Mouse (Mus musculus) neural tube, embryonic 13.5 days (tissue): ENCODE results near the gene 1700056E22Rik. TPM values are rescaled to one million over a fixed set of nuclear protein-coding genes. Genes with fewer than 3 reads are reported as not detected.
A peak's percentile ranks its signal among the peaks of the same experiment; 100 is the strongest.

Experiments
- ATAC-seq: fragments of 200-750 bp; cut with Nextera tagmentation; 2 replicates; pipeline ENCODE4 v1.8.0; 2017; ENCODE audit warnings: low read depth, mild to moderate bottlenecking, moderate TSS enrichment, moderate library complexity
- H3K27ac ChIP-seq: fragments of 300-500 bp; sonication (generic); replicated peaks from 2 replicates; pipeline ENCODE4 v1.5.1; 2015; ENCODE audit warnings: moderate library complexity, mild to moderate bottlenecking, inconsistent platforms
- H3K27me3 ChIP-seq: fragments of 300-500 bp; sonication (generic); 2 replicates; pipeline ENCODE4 v1.6.1; 2015; ENCODE audit warnings: mild to moderate bottlenecking, inconsistent platforms
- H3K36me3 ChIP-seq: fragments of 300-500 bp; sonication (generic); 2 replicates; pipeline ENCODE4 v1.6.1; 2015; ENCODE audit warnings: mild to moderate bottlenecking, inconsistent platforms
- H3K4me1 ChIP-seq: fragments of 300-500 bp; sonication (generic); replicated peaks from 2 replicates; pipeline ENCODE4 v1.6.1; 2015; ENCODE audit warnings: inconsistent platforms
- H3K4me2 ChIP-seq: fragments of 300-500 bp; sonication (generic); 2 replicates; pipeline ENCODE4 v1.6.1; 2015; ENCODE audit warnings: inconsistent platforms, mild to moderate bottlenecking, moderate library complexity
- H3K4me3 ChIP-seq: fragments of 300-500 bp; sonication (generic); 2 replicates; pipeline ENCODE4 v1.5.1; 2015; ENCODE audit warnings: mild to moderate bottlenecking, inconsistent platforms
- H3K9ac ChIP-seq: fragments of 300-500 bp; sonication (generic); 2 replicates; pipeline ENCODE4 v1.6.1; 2015; ENCODE audit warnings: moderate library complexity, mild to moderate bottlenecking, inconsistent platforms
- H3K9me3 ChIP-seq: fragments of 300-500 bp; sonication (generic); 2 replicates; pipeline ENCODE4 v1.6.1; 2016; ENCODE audit warnings: inconsistent platforms
- WGBS: fragments of 180-500 bp; shearing (Covaris S2); methylation state at CpG from one replicate; pipeline ENCODE4 v1.1.7; 2015; 5-methylcytosine and 5-hydroxymethylcytosine counted together
- polyA plus RNA-seq: library from polyadenylated mRNA; unstranded; fragments of >200 nt; fragmentation: Nextera tagmentation; extraction: Ambion mirVana; gene quantifications from 2 replicates; pipeline ENCODE4 v1.2.1, GENCODE M21; 2015

1700056E22Rik gene
- polyA plus RNA-seq, 1 experiment from 2014 or later = 0.89 TPM

DNA sequence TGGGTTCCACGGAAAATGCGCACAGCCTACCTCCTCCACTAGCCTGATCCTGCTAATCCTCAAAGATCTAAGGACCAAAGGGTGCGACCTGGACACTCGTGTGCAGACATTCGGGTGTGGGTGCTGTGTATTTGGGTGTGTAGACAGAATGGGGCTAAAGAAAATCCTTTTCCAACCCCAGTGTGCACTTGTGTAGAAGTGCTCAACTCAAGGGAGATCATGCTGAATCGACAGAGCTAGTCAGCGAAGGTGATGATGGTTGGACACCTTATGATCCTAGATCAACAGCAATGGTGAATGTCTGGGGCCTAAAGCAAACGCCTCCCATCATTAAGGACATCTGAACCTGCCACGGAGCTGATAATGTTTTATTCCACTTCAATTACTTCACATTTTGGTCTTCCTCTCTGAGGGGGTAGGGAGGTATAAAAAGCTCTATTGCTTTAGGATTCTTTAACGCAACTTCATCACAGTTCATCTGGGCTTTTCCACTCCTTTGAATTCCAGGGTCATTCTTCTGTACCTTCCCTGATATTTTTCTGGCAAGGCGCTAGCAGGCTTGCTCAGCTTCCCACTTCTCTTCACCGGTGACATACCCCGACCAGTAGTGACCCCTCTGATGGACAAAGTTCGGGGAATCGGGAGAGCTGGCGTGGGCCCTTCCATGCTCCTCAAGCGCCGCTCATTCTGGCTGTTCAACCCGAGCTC, 1.3 kb downstream of the 1700056E22Rik start:
- 20% methylated on average over 19 of the region's 19 CpGs for WGBS
- no peaks in the 10 kb centered on the region for H3K36me3 ChIP-seq
- H3K4me3 ChIP-seq = peak overlapping the region; percentile 70

DNA sequence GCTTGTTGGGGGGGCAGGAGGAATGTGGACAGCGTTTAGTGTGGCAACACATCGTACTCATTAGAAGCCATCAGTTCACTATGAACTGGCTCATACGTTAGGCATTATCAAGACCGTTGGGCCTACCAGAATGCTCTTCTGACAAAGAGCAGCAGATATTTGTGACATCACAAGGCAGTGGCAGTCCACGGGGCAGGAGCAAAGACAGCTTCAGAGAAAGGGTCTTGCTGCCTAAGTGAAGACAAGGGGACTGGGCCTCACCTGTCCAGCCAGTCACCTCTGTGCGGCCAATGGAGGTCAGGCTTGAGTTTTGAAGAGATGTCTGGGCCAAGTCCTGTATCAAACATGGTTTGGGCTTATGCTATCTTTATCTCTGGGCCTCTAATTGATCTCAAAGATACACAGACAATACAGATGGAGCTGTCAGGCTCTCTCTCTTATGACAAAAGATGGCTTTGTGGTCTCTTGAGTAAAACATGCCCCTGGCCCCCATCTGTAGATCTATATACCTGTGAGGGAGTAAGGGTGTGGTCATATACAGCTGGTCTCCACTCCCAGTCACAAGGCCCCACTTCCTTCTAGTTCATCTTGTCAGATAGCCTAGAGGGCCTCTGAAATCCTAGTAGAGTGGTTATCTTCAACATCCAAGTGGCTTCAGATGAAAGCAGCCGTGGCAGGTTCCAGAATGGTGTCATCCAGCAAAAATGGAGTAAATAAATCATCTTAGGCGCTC, 3.9 kb downstream of the 1700056E22Rik start:
- Histone ChIP-seq H3K27ac (no peak overlapping the region), H3K4me2 (no peak overlapping the region), H3K27me3 (no peaks in the 10 kb centered on the region), H3K36me3 (no peaks in the 10 kb centered on the region), H3K9ac (no peak overlapping the region), H3K4me1 (peaks cover 14% of the 10 kb centered on the region), H3K9me3 (no peaks in the 10 kb centered on the region), H3K4me3 (no peak overlapping the region)
- WGBS = 89% methylated on average over 8 of the region's 8 CpGs
- ATAC-seq = no peak

More for the DNA sequence above, 1.3 kb downstream of the 1700056E22Rik start:
- no peaks in the 10 kb centered on the region for H3K27me3 ChIP-seq
- peaks cover 37% of the 10 kb centered on the region for H3K4me1 ChIP-seq
- H3K9ac ChIP-seq = peak overlapping the region; percentile 87
- H3K9me3 ChIP-seq = no peaks in the 10 kb centered on the region
- ATAC-seq = no peak
- H3K4me2 ChIP-seq = peak overlapping the region; percentile 88
- H3K27ac ChIP-seq = peak overlapping the region; percentile 97

GRCm38 (mm10) chr1:184027039-184027438, 7.1 kb downstream of the 1700056E22Rik start:
- Histone ChIP-seq H3K9ac (no peak overlapping the region), H3K27ac (no peak overlapping the region), H3K36me3 (no peaks in the 10 kb centered on the region), H3K4me3 (no peak overlapping the region), H3K4me1 (no peaks in the 10 kb centered on the region), H3K27me3 (no peaks in the 10 kb centered on the region), H3K9me3 (no peaks in the 10 kb centered on the region), H3K4me2 (no peak overlapping the region)
- ATAC-seq = no peak
- 95% methylated on average over 3 of the region's 3 CpGs for WGBS

- no peak overlapping the region for H3K9ac ChIP-seq
- no peaks in the 10 kb centered on the region for H3K36me3 ChIP-seq
- 90% methylated on average over 5 of the region's 5 CpGs for WGBS
- H3K4me3 ChIP-seq = no peak overlapping the region
- no peak for ATAC-seq
- no peak overlapping the region for H3K27ac ChIP-seq
- no peak overlapping the region for H3K4me2 ChIP-seq
- H3K4me1 ChIP-seq = no peaks in the 10 kb centered on the region
- no peaks in the 10 kb centered on the region for H3K9me3 ChIP-seq
- H3K27me3 ChIP-seq = no peaks in the 10 kb centered on the region
Observed at GRCm38 (mm10) chr1:184025079-184025478, 9.0 kb downstream of the 1700056E22Rik start.

- Histone ChIP-seq H3K9ac (no peak overlapping the region), H3K9me3 (no peaks in the 10 kb centered on the region), H3K27me3 (no peaks in the 10 kb centered on the region), H3K27ac (no peak overlapping the region), H3K4me2 (no peak overlapping the region), H3K4me1 (no peaks in the 10 kb centered on the region), H3K4me3 (no peak overlapping the region), H3K36me3 (no peaks in the 10 kb centered on the region)
- no peak for ATAC-seq
- WGBS = 94% methylated on average over 2 of the region's 2 CpGs
Observed at GRCm38 (mm10) chr1:184024631-184025030, 9.5 kb downstream of the 1700056E22Rik start.

DNA sequence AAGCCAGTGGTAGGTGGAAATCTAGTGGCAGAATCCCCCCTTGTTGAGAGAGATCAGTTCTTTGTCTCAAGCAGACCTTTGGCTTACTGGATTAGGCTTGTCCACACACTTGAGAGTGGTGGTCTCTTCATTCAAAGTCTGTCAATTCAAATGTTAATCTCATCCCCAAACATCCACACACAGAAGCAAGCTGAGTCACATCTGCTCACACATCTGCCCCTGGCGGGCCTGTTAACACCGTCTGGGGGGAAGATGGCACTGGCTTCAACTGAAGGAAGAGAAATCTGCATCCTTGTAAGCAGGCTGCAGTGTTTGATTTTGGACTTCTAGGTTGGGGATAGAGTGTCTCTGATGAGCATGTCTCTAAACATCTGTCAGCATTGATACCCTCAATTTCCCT, 10.1 kb downstream of the 1700056E22Rik start:
- Histone ChIP-seq H3K4me2 (no peak overlapping the region), H3K27ac (no peak overlapping the region), H3K4me1 (peaks cover 5% of the 10 kb centered on the region; the same call in 1 of the 2 replicates), H3K9ac (no peak overlapping the region), H3K4me3 (no peak overlapping the region), H3K36me3 (no peaks in the 10 kb centered on the region), H3K9me3 (no peaks in the 10 kb centered on the region), H3K27me3 (no peaks in the 10 kb centered on the region)
- no peak for ATAC-seq
- WGBS = 68% methylated on average over 2 of the region's 2 CpGs

DNA sequence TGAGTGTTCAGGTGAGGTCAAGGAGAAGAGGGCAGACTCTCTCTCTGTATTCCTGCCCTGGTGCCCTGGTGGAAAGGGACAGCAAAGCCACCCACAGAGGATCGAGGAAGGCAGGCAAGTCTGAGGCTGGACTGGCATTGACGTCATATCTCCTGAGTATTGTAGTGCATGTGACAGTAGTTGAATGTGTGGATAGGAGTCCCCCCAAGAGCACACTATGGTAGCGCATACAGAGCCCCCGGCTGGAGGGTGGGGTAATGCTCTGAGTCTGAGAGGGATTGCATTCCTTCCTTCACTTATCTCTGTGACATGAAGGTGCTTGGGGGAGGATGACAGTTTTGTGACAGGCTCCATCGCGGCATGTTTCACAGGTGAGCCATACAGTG, 14.4 kb downstream of the 1700056E22Rik start:
- Histone ChIP-seq H3K27ac (no peak overlapping the region), H3K4me1 (peaks cover 5% of the 10 kb centered on the region; the same call in 1 of the 2 replicates), H3K4me3 (no peak overlapping the region), H3K9me3 (no peaks in the 10 kb centered on the region), H3K27me3 (no peaks in the 10 kb centered on the region), H3K9ac (no peak overlapping the region), H3K4me2 (no peak overlapping the region), H3K36me3 (no peaks in the 10 kb centered on the region)
- ATAC-seq = no peak
- 47% methylated on average over 6 of the region's 6 CpGs for WGBS

DNA sequence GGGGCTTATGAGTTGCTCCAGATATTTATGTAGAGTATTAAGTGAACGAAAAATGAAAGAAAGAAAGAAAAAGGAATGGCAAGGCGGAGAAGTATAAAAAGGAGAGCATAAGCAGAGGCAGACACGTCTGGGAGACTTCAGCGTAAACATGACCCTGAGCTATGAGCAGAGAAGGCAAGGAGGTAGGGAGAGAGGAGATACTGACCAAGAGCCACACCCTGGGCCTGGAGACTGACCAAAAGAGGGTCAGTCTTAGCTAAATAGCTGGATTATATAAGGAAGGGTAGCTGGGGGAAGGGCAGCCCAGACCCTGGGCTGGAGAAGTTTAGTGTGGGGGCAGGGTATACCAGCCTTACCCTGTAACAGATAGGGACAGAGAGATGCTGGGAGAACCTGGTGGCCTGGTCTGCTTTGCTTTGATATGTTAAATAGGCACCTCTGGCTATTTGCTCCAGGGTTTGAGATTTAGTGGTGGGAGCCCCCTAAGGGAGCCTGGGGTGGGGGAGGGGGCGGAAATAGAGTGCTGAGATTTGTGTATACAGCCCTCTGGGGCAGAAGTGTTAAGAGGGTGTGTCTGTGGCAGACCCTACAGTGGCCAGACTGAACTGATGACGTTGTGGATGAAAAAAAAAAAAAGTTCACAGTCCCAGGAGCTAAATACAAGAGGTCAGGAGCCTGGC, 14.9 kb downstream of the 1700056E22Rik start:
- H3K4me3 ChIP-seq = no peak overlapping the region
- H3K9me3 ChIP-seq = no peaks in the 10 kb centered on the region
- WGBS = 46% methylated on average over 6 of the region's 6 CpGs
- no peaks in the 10 kb centered on the region for H3K36me3 ChIP-seq
- peaks cover 5% of the 10 kb centered on the region; the same call in 1 of the 2 replicates for H3K4me1 ChIP-seq
- H3K27ac ChIP-seq = no peak overlapping the region
- H3K27me3 ChIP-seq = no peaks in the 10 kb centered on the region
- no peak overlapping the region for H3K4me2 ChIP-seq
- H3K9ac ChIP-seq = no peak overlapping the region
- ATAC-seq = no peak

GRCm38 (mm10) chr1:184017606-184018005, 16.5 kb downstream of the 1700056E22Rik start:
- Histone ChIP-seq H3K27ac (no peak overlapping the region), H3K9me3 (no peaks in the 10 kb centered on the region), H3K9ac (no peak overlapping the region), H3K4me3 (no peak overlapping the region), H3K4me1 (peaks cover 5% of the 10 kb centered on the region; the same call in 1 of the 2 replicates), H3K4me2 (no peak overlapping the region), H3K36me3 (no peaks in the 10 kb centered on the region), H3K27me3 (no peaks in the 10 kb centered on the region)
- WGBS = 88% methylated on average over 2 of the region's 2 CpGs
- ATAC-seq = no peak

DNA sequence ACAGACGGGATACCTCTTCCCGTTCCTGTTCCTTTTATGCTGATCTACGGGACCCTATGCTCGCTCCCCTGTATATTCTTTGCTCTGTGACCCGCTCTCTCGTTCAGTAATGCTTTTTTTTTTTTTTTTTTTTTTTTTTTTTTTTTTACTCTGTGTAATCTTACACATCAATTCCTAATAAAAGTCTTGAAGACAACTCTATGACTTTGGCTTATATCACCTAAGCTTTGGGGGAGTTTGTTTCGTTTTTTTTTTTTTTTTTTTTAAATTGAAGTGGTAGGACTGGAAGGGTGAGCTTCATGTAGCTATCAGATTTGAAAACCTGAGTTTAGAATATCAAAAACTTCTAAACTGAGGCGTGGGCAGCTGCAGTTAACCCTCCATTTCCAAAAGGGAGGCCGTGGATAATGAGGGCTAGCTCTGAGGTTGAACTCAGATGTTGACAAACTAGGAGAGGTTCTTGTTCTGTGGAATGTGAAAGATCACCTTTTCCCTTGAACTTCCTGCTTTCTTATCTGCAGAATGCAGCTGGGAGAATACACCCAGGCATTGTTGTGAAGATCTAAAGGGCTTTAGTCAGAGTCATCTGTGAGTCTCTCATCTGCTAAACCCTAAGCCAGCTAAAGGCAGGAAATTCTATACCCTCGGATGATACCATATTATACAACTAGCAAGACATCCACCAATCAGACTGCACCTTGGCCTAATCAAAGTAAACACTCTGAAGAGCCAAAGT, 17.9 kb downstream of the 1700056E22Rik start:
- Histone ChIP-seq H3K27me3 (no peaks in the 10 kb centered on the region), H3K4me2 (no peak overlapping the region), H3K27ac (no peak overlapping the region), H3K4me1 (peaks cover 5% of the 10 kb centered on the region; the same call in 1 of the 2 replicates), H3K4me3 (no peak overlapping the region), H3K9me3 (no peaks in the 10 kb centered on the region), H3K9ac (no peak overlapping the region), H3K36me3 (no peaks in the 10 kb centered on the region)
- ATAC-seq = no peak
- WGBS = 80% methylated on average over 10 of the region's 10 CpGs

DNA sequence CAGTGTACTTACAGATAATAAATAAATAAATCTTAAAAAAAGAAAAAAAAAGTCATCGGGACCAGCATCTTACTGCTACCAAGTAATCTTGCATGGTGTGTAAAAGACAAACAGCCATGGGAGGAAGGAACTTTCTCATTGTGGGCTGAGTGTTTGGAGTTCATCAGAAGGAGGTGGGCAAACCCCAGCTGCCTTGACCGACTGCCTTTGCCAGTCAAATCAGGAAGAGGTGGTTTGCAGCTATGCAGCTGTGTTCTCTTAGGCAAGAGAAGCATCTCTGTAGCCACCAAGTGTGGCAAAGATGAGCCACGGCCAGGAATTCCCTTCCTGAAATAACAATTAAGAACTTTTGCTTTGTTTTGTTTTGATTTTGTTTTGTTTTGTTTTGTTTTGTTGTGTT, 20.0 kb downstream of the 1700056E22Rik start:
- Histone ChIP-seq H3K4me1 (peaks cover 1% of the 10 kb centered on the region; the same call in 1 of the 2 replicates), H3K4me3 (no peak overlapping the region), H3K4me2 (no peak overlapping the region), H3K27me3 (no peaks in the 10 kb centered on the region), H3K27ac (no peak overlapping the region), H3K9me3 (no peaks in the 10 kb centered on the region), H3K36me3 (no peaks in the 10 kb centered on the region), H3K9ac (no peak overlapping the region)
- 85% methylated on average over 3 of the region's 3 CpGs for WGBS
- ATAC-seq = no peak

GRCm38 (mm10) chr1:184013106-184013505, 21.0 kb downstream of the 1700056E22Rik start, which contains the start of gene Dusp10:
Gene Dusp10 (plus strand): TSS chr1:184013302.
- Histone ChIP-seq H3K4me1 (no peaks in the 10 kb centered on the region), H3K36me3 (no peaks in the 10 kb centered on the region), H3K9ac (no peak within 1 kb of the TSS), H3K27me3 (no peaks in the 10 kb centered on the region), H3K4me2 (no peak within 1 kb of the TSS), H3K9me3 (no peaks in the 10 kb centered on the region), H3K27ac (no peak within 1 kb of the TSS), H3K4me3 (no peak within 1 kb of the TSS)
- 85% methylated on average over 4 of the region's 4 CpGs for WGBS
- no peak for ATAC-seq
